In genomic region chr17:84327051-84327925, GRCm38 (mm10) we compare ENCODE assay signal across 22 mouse cellular contexts.
A peak's percentile ranks its signal among the peaks of the same experiment; 100 is the strongest.
DNase-seq lines count a peak whose midpoint lies in the region; ATAC-seq and TF ChIP-seq lines count a peak whose summit lies in the region.
"Had no signal": no experiment of that assay in that cellular context is flagged by ENCODE, and none has a peak within 500 bp of the region (broad histone marks: within the 10 kb centered on the region; RNA-seq: fewer than 3 reads in every experiment).

No protein-coding gene starts in this region.

- H3K36me3 ChIP-seq in lung, embryonic 14.5 days (ENCODE audit: insufficient read depth), result peaks cover 4% of the 10 kb centered on the region; the same call in 1 of the 2 replicates
- H3K36me3 ChIP-seq in embryonic facial prominence, embryonic 12.5 days, result 0 out of 2 replicates have a peak, but pooled peaks cover 4% of the 10 kb centered on the region
- no peaks in the 10 kb centered on the region for H3K36me3 ChIP-seq in liver, embryonic 11.5 days (ENCODE audit: control insufficient read depth, insufficient read depth, low read length)
- no peaks in the 10 kb centered on the region for H3K36me3 ChIP-seq in kidney, embryonic 16.5 days (ENCODE audit: insufficient read depth, low read length)
- H3K36me3 ChIP-seq: heart, embryonic 12.5 days; hindbrain, embryonic 15.5 days; midbrain, embryonic 12.5 days; stomach, embryonic 15.5 days had no signal

- H3K4me3 ChIP-seq in lung, embryonic 14.5 days (ENCODE audit: low read depth, low read length), result no peak overlapping the region
- no peak overlapping the region for H3K4me3 ChIP-seq in embryonic facial prominence, embryonic 12.5 days
- no peak overlapping the region for H3K4me3 ChIP-seq in liver, embryonic 11.5 days (ENCODE audit: low read depth, low read length)
- H3K4me3 ChIP-seq in kidney, embryonic 16.5 days (ENCODE audit: low read length), result no peak overlapping the region
- H3K4me3 ChIP-seq: embryonic facial prominence, embryonic 13.5 days; heart, embryonic 12.5 days; hindbrain, embryonic 15.5 days; midbrain, embryonic 12.5 days; stomach, embryonic 15.5 days had no signal

- peak; percentile 54; the same call in 1 of the 2 replicates for ATAC-seq in lung, embryonic 14.5 days (ENCODE audit: insufficient read depth)
- no peak for ATAC-seq in embryonic facial prominence, embryonic 12.5 days (ENCODE audit: insufficient number of reproducible peaks, insufficient read depth, low FRiP score, low TSS enrichment)
- ATAC-seq in liver, embryonic 11.5 days (replicated peaks; ENCODE audit: low FRiP score), result no peak
- ATAC-seq in kidney, embryonic 16.5 days (ENCODE audit: low FRiP score, low TSS enrichment), result no peak
- ATAC-seq: forebrain, postnatal 0 days had no signal

- no peaks in the 10 kb centered on the region for H3K4me1 ChIP-seq in lung, embryonic 14.5 days (ENCODE audit: insufficient read depth)
- H3K4me1 ChIP-seq in embryonic facial prominence, embryonic 12.5 days, result peaks cover 24% of the 10 kb centered on the region
- H3K4me1 ChIP-seq in liver, embryonic 11.5 days (replicated peaks; ENCODE audit: control insufficient read depth, insufficient read depth, low read length), result peaks cover 12% of the 10 kb centered on the region
- peaks cover 5% of the 10 kb centered on the region for H3K4me1 ChIP-seq in kidney, embryonic 16.5 days (ENCODE audit: insufficient read depth, low read length)
- H3K4me1 ChIP-seq: midbrain, embryonic 12.5 days; stomach, embryonic 15.5 days had no signal

- TF ChIP-seq CTCF in lung, embryonic 14.5 days (IDR thresholded peaks at IDR 0.05; ENCODE audit: low read depth), result no peak

- no peaks in the 10 kb centered on the region for H3K27me3 ChIP-seq in lung, embryonic 14.5 days (ENCODE audit: insufficient read depth, low read length)
- no peaks in the 10 kb centered on the region for H3K27me3 ChIP-seq in embryonic facial prominence, embryonic 12.5 days
- H3K27me3 ChIP-seq in liver, embryonic 11.5 days (replicated peaks; ENCODE audit: control insufficient read depth, insufficient read depth, low read length), result no peaks in the 10 kb centered on the region
- H3K27me3 ChIP-seq in kidney, embryonic 16.5 days (ENCODE audit: insufficient read depth, low read length), result no peaks in the 10 kb centered on the region
- H3K27me3 ChIP-seq: embryonic facial prominence, embryonic 13.5 days; heart, embryonic 12.5 days; hindbrain, embryonic 15.5 days; midbrain, embryonic 12.5 days; stomach, embryonic 15.5 days had no signal

- no peak for DNase-seq in lung, embryonic 14.5 days
- DNase-seq in lung, postnatal 36 days, result no peak
- DNase-seq in embryo, embryonic 10.5 days (ENCODE audit: low spot score), result peak; percentile 70
- DNase-seq in mesoderm, embryonic 11.5 days (ENCODE audit: low read depth, low spot score), result peak; percentile 69
- DNase-seq in liver, embryonic 11.5 days (ENCODE audit: low spot score), result no peak
- DNase-seq: adrenal gland, adult 2 months; B cell, adult 2 months; cerebellum, adult 9-10 months; forebrain, postnatal 0 days; heart, postnatal 14 days; kidney, adult 18-20 months; kidney, postnatal 10 days; right cerebral cortex, postnatal 14 days; spleen, adult 18-20 months had no signal

- H3K4me2 ChIP-seq in lung, embryonic 14.5 days, result no peak overlapping the region
- no peak overlapping the region for H3K4me2 ChIP-seq in embryonic facial prominence, embryonic 12.5 days (replicated peaks)
- no peak overlapping the region for H3K4me2 ChIP-seq in liver, embryonic 11.5 days
- no peak overlapping the region for H3K4me2 ChIP-seq in kidney, embryonic 16.5 days (replicated peaks; ENCODE audit: low read depth, low read length)
- H3K4me2 ChIP-seq: embryonic facial prominence, embryonic 13.5 days; heart, embryonic 12.5 days; hindbrain, embryonic 15.5 days; midbrain, embryonic 12.5 days; stomach, embryonic 15.5 days had no signal

- no peak overlapping the region for H3K27ac ChIP-seq in lung, embryonic 14.5 days (ENCODE audit: low read depth)
- H3K27ac ChIP-seq in embryonic facial prominence, embryonic 12.5 days, result 0 out of 2 replicates have a peak overlapping the region, but pooled peaks have one; percentile 30
- no peak overlapping the region for H3K27ac ChIP-seq in liver, embryonic 11.5 days (ENCODE audit: low read depth, low read length)
- H3K27ac ChIP-seq in kidney, embryonic 16.5 days (ENCODE audit: low read length), result no peak overlapping the region
- H3K27ac ChIP-seq: hindbrain, embryonic 15.5 days; liver, embryonic 14.5 days; midbrain, embryonic 12.5 days had no signal

- H3K9me3 ChIP-seq in lung, embryonic 14.5 days (ENCODE audit: low read depth, low read length), result no peaks in the 10 kb centered on the region
- no peaks in the 10 kb centered on the region for H3K9me3 ChIP-seq in embryonic facial prominence, embryonic 12.5 days
- H3K9me3 ChIP-seq in liver, embryonic 11.5 days (ENCODE audit: control insufficient read depth, low read length), result no peaks in the 10 kb centered on the region
- H3K9me3 ChIP-seq in kidney, embryonic 16.5 days (ENCODE audit: low read length), result no peaks in the 10 kb centered on the region
- H3K9me3 ChIP-seq: embryonic facial prominence, embryonic 13.5 days; heart, embryonic 12.5 days; hindbrain, embryonic 15.5 days; midbrain, embryonic 12.5 days; stomach, embryonic 15.5 days had no signal

- H3K9ac ChIP-seq in lung, embryonic 14.5 days, result no peak overlapping the region
- no peak overlapping the region for H3K9ac ChIP-seq in embryonic facial prominence, embryonic 12.5 days
- no peak overlapping the region for H3K9ac ChIP-seq in liver, embryonic 11.5 days (ENCODE audit: low read depth, low read length)
- H3K9ac ChIP-seq in kidney, embryonic 16.5 days (replicated peaks; ENCODE audit: low read length), result no peak overlapping the region
- H3K9ac ChIP-seq: embryonic facial prominence, embryonic 13.5 days; forebrain, postnatal 0 days; heart, embryonic 12.5 days; hindbrain, embryonic 15.5 days; liver, embryonic 14.5 days; midbrain, embryonic 12.5 days; stomach, embryonic 15.5 days had no signal

- WGBS in lung, embryonic 14.5 days, result 81% methylated on average over 11 of the region's 12 CpGs
- WGBS in embryonic facial prominence, embryonic 12.5 days, result 65% methylated on average over 12 of the region's 12 CpGs
- WGBS in liver, embryonic 11.5 days, result 86% methylated on average over 9 of the region's 12 CpGs
- 85% methylated on average over 9 of the region's 12 CpGs for WGBS in kidney, embryonic 16.5 days

Comparison
In these comparisons a context has a peak if more than half of its experiments do, and no peak if none do; other contexts are left out.
1. DNase-seq: peak in embryo, embryonic 10.5 days (single experiment) and mesoderm, embryonic 11.5 days (single experiment); none in lung, embryonic 14.5 days (single experiment), lung, postnatal 36 days (single experiment) and liver, embryonic 11.5 days (single experiment).